Mouse (Mus musculus) E14TG2a.4 (cell line): ENCODE measurements around the gene Stkld1.

Experiments used
- CTCF ChIP-seq: conservative IDR thresholded peaks from 2 replicates; pipeline ENCODE4 v1.5.1; 2014; ENCODE audit warnings: low read length
- NANOG ChIP-seq: IDR thresholded peaks from 2 replicates; pipeline ENCODE4 v1.6.1; 2014; ENCODE audit warnings: borderline replicate concordance, low read length, mixed read lengths
- POU5F1 ChIP-seq: IDR thresholded peaks from 2 replicates; pipeline ENCODE4 v1.6.1; 2014; ENCODE audit warnings: low read length, borderline replicate concordance

DNA sequence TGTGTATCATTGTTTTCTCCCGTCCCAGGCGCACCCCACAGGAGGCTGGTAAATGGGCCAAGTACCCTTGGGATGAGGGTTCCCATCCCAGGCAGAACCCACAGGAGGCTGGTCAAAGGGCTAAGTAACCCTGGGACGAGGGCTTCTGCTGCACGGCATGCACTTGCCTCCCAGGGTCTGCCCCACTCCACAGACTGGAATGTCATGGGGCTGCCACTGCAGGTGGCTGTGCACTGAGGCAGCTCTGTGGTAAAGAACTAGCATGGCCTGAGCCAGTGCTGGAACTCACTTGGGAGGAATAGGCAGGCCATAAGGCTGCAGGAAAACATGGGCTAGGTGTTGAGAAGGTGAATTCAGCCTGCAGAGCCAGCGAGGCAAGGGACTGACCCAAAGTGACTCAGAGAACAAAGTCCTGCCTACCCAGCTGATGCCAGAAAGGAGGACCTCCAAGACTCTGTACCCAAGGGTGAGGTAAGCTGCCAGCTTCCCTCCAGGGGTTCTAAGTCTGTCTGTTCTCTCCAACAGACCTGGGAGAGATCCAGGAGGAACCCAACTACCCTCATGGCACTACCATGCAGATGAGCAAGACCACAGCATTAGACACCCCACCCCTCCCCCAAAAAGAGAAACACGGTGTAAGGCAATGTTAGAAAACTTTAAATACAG is 13.5 kb upstream of the Stkld1 start:
- TF ChIP-seq CTCF (no peak), POU5F1 (no peak), NANOG (no peak)
